Mouse (Mus musculus) erythroblast, adult 5-6 weeks (primary cell): ENCODE data around the gene Cdhr5. TPM values are rescaled to one million over a fixed set of nuclear protein-coding genes. Genes with fewer than 3 reads are reported as not detected.

Experiments used
- ATAC-seq: replicated peaks from 2 replicates; pipeline ENCODE4 v1.8.0; 2016; ENCODE audit warnings: moderate number of reproducible peaks, mild to moderate bottlenecking, moderate TSS enrichment, inconsistent platforms; ENCODE audit not compliant: poor library complexity, low FRiP score, severe bottlenecking
- total RNA-seq, 2 experiments: library from RNA; stranded (forward) in 1 of 2; stranded (reverse) in 1 of 2; fragments of 150-400 nt in 1 of 2; fragments of 200-764, 138-1000 nt in 1 of 2; gene quantifications; 2 replicates each; pipeline versions ENCODE4 v1.2.3 to v1.2.4; 2015 to 2017; ENCODE audit warnings: low replicate concordance in 2 of 2

Gene Cdhr5
- total RNA-seq, 2 experiments from 2014 or later = not detected

- ATAC-seq = peak; percentile 94
Observed at GRCm38 (mm10) chr7:141228279-141229067, 48.1 kb downstream of the Cdhr5 start, which contains the start of gene Phrf1. Gene Phrf1, plus strand, starts transcription at chr7:141228784.

- no peak for ATAC-seq
Observed at GRCm38 (mm10) chr7:141227796-141228195, 48.8 kb downstream of the Cdhr5 start.

GRCm38 (mm10) chr7:141226535-141226934 is 50.1 kb downstream of the Cdhr5 start:
- ATAC-seq = no peak

GRCm38 (mm10) chr7:141222696-141223215 is 53.8 kb downstream of the Cdhr5 start:
- ATAC-seq = no peak

GRCm38 (mm10) chr7:141222126-141222467 is 54.5 kb downstream of the Cdhr5 start:
- no peak for ATAC-seq

- peak; percentile 87 for ATAC-seq
Observed at GRCm38 (mm10) chr7:141221249-141222125, 55.1 kb downstream of the Cdhr5 start.

GRCm38 (mm10) chr7:141220377-141220776 is 56.2 kb downstream of the Cdhr5 start:
- ATAC-seq = no peak

- ATAC-seq = no peak
Observed at GRCm38 (mm10) chr7:141219558-141220099, 57.0 kb downstream of the Cdhr5 start.

Other genes with a start within 250 kb of the Cdhr5 start
- not detected in 2 replicates for gene Gm17387, start 247.7 kb downstream of the Cdhr5 start, total RNA-seq (2015; ENCODE audit: low replicate concordance)
- gene Gm17387, start 247.7 kb downstream of the Cdhr5 start, total RNA-seq (2017; ENCODE audit: low replicate concordance) = not detected in 2 replicates
- 0.84 TPM in 1 of 2 replicates, not detected in the other for gene B4galnt4, start 215.7 kb downstream of the Cdhr5 start, total RNA-seq (2015; ENCODE audit: low replicate concordance)
- not detected in 2 replicates for gene B4galnt4, start 215.7 kb downstream of the Cdhr5 start, total RNA-seq (2017; ENCODE audit: low replicate concordance)
- not detected in 2 replicates for gene Pkp3, start 198.6 kb downstream of the Cdhr5 start, total RNA-seq (2015; ENCODE audit: low replicate concordance)
- not detected in 2 replicates for gene Pkp3, start 198.6 kb downstream of the Cdhr5 start, total RNA-seq (2017; ENCODE audit: low replicate concordance)
- 4.2 TPM in 1 of 2 replicates, not detected in the other for gene Sigirr, start 176.2 kb downstream of the Cdhr5 start, total RNA-seq (2015; ENCODE audit: low replicate concordance)
- gene Sigirr, start 176.2 kb downstream of the Cdhr5 start, total RNA-seq (2017; ENCODE audit: low replicate concordance) = 2.8 and 4.4 TPM in 2 replicates
- gene Ano9, start 159.0 kb downstream of the Cdhr5 start, total RNA-seq (2015; ENCODE audit: low replicate concordance) = not detected in 2 replicates
- not detected in 2 replicates for gene Ano9, start 159.0 kb downstream of the Cdhr5 start, total RNA-seq (2017; ENCODE audit: low replicate concordance)
- 123 and 158 TPM in 2 replicates for gene Ptdss2, start 154.4 kb downstream of the Cdhr5 start, total RNA-seq (2015; ENCODE audit: low replicate concordance)
- 153 and 164 TPM in 2 replicates for gene Ptdss2, start 154.4 kb downstream of the Cdhr5 start, total RNA-seq (2017; ENCODE audit: low replicate concordance)
- 11.9 and 13.8 TPM in 2 replicates for gene Rnh1, start 103.9 kb downstream of the Cdhr5 start, total RNA-seq (2015; ENCODE audit: low replicate concordance)
- gene Rnh1, start 103.9 kb downstream of the Cdhr5 start, total RNA-seq (2017; ENCODE audit: low replicate concordance) = 15.1 and 15.7 TPM in 2 replicates
- 3.8 and 24.9 TPM in 2 replicates for gene Hras, start 82.8 kb downstream of the Cdhr5 start, total RNA-seq (2015; ENCODE audit: low replicate concordance)
- gene Hras, start 82.8 kb downstream of the Cdhr5 start, total RNA-seq (2017; ENCODE audit: low replicate concordance) = 11.4 and 20.8 TPM in 2 replicates
- 2.1 TPM in 1 of 2 replicates, not detected in the other for gene Lrrc56, start 82.6 kb downstream of the Cdhr5 start, total RNA-seq (2015; ENCODE audit: low replicate concordance)
- 0.94 and 1.8 TPM in 2 replicates for gene Lrrc56, start 82.6 kb downstream of the Cdhr5 start, total RNA-seq (2017; ENCODE audit: low replicate concordance)
- gene Lmntd2, start 62.7 kb downstream of the Cdhr5 start, total RNA-seq (2015; ENCODE audit: low replicate concordance) = not detected in 2 replicates
- gene Lmntd2, start 62.7 kb downstream of the Cdhr5 start, total RNA-seq (2017; ENCODE audit: low replicate concordance) = 0.17 and 1.7 TPM in 2 replicates
- 1.7 and 6.0 TPM in 2 replicates for gene Rassf7, start 60.9 kb downstream of the Cdhr5 start, total RNA-seq (2015; ENCODE audit: low replicate concordance)
- 3.9 and 12.2 TPM in 2 replicates for gene Rassf7, start 60.9 kb downstream of the Cdhr5 start, total RNA-seq (2017; ENCODE audit: low replicate concordance)
- 24.9 and 30.0 TPM in 2 replicates for gene Phrf1, start 48.0 kb downstream of the Cdhr5 start, total RNA-seq (2015; ENCODE audit: low replicate concordance)
- 25.5 and 32.8 TPM in 2 replicates for gene Phrf1, start 48.0 kb downstream of the Cdhr5 start, total RNA-seq (2017; ENCODE audit: low replicate concordance)
- gene Irf7, start 10.3 kb downstream of the Cdhr5 start, total RNA-seq (2015; ENCODE audit: low replicate concordance) = 49.5 and 73.8 TPM in 2 replicates
- 78.0 and 88.9 TPM in 2 replicates for gene Irf7, start 10.3 kb downstream of the Cdhr5 start, total RNA-seq (2017; ENCODE audit: low replicate concordance)
- gene Sct, start 2.3 kb upstream of the Cdhr5 start, total RNA-seq (2015; ENCODE audit: low replicate concordance) = not detected in 2 replicates
- not detected in 2 replicates for gene Sct, start 2.3 kb upstream of the Cdhr5 start, total RNA-seq (2017; ENCODE audit: low replicate concordance)
- not detected in 2 replicates for gene Drd4, start 15.2 kb upstream of the Cdhr5 start, total RNA-seq (2015; ENCODE audit: low replicate concordance)
- gene Drd4, start 15.2 kb upstream of the Cdhr5 start, total RNA-seq (2017; ENCODE audit: low replicate concordance) = not detected in 2 replicates
- gene Deaf1, start 50.9 kb upstream of the Cdhr5 start, total RNA-seq (2015; ENCODE audit: low replicate concordance) = 9.4 and 18.3 TPM in 2 replicates
- 14.1 and 16.0 TPM in 2 replicates for gene Deaf1, start 50.9 kb upstream of the Cdhr5 start, total RNA-seq (2017; ENCODE audit: low replicate concordance)
- gene Tmem80, start 51.0 kb upstream of the Cdhr5 start, total RNA-seq (2015; ENCODE audit: low replicate concordance) = 6.5 and 8.4 TPM in 2 replicates
- gene Tmem80, start 51.0 kb upstream of the Cdhr5 start, total RNA-seq (2017; ENCODE audit: low replicate concordance) = 10.5 and 12.9 TPM in 2 replicates
- gene Eps8l2, start 62.1 kb upstream of the Cdhr5 start, total RNA-seq (2015; ENCODE audit: low replicate concordance) = not detected in 2 replicates
- not detected in 2 replicates for gene Eps8l2, start 62.1 kb upstream of the Cdhr5 start, total RNA-seq (2017; ENCODE audit: low replicate concordance)
- 132 and 180 TPM in 2 replicates for gene Taldo1, start 115.4 kb upstream of the Cdhr5 start, total RNA-seq (2015; ENCODE audit: low replicate concordance)
- gene Taldo1, start 115.4 kb upstream of the Cdhr5 start, total RNA-seq (2017; ENCODE audit: low replicate concordance) = 443 and 565 TPM in 2 replicates
- gene Gatd1, start 137.3 kb upstream of the Cdhr5 start, total RNA-seq (2015; ENCODE audit: low replicate concordance) = 6.3 and 9.2 TPM in 2 replicates
- gene Gatd1, start 137.3 kb upstream of the Cdhr5 start, total RNA-seq (2017; ENCODE audit: low replicate concordance) = 4.9 and 6.0 TPM in 2 replicates
- gene Cend1, start 152.7 kb upstream of the Cdhr5 start, total RNA-seq (2015; ENCODE audit: low replicate concordance) = not detected in 2 replicates
- gene Cend1, start 152.7 kb upstream of the Cdhr5 start, total RNA-seq (2017; ENCODE audit: low replicate concordance) = not detected in 2 replicates
- gene Slc25a22, start 161.1 kb upstream of the Cdhr5 start, total RNA-seq (2015; ENCODE audit: low replicate concordance) = 8.2 and 11.7 TPM in 2 replicates
- 3.2 and 10.0 TPM in 2 replicates for gene Slc25a22, start 161.1 kb upstream of the Cdhr5 start, total RNA-seq (2017; ENCODE audit: low replicate concordance)
- gene Pidd1, start 167.2 kb upstream of the Cdhr5 start, total RNA-seq (2015; ENCODE audit: low replicate concordance) = 12.7 and 17.9 TPM in 2 replicates
- gene Pidd1, start 167.2 kb upstream of the Cdhr5 start, total RNA-seq (2017; ENCODE audit: low replicate concordance) = 7.3 and 9.8 TPM in 2 replicates
- gene Rplp2, start 170.6 kb upstream of the Cdhr5 start, total RNA-seq (2015; ENCODE audit: low replicate concordance) = 661 and 730 TPM in 2 replicates
- 791 and 1,714 TPM in 2 replicates for gene Rplp2, start 170.6 kb upstream of the Cdhr5 start, total RNA-seq (2017; ENCODE audit: low replicate concordance)
- gene Pnpla2, start 178.4 kb upstream of the Cdhr5 start, total RNA-seq (2015; ENCODE audit: low replicate concordance) = 10.0 and 11.3 TPM in 2 replicates
- 5.9 and 6.0 TPM in 2 replicates for gene Pnpla2, start 178.4 kb upstream of the Cdhr5 start, total RNA-seq (2017; ENCODE audit: low replicate concordance)
- gene Cracr2b, start 184.3 kb upstream of the Cdhr5 start, total RNA-seq (2015; ENCODE audit: low replicate concordance) = 0.77 TPM in 1 of 2 replicates, not detected in the other
- 3.2 TPM in 1 of 2 replicates, not detected in the other for gene Cracr2b, start 184.3 kb upstream of the Cdhr5 start, total RNA-seq (2017; ENCODE audit: low replicate concordance)
- gene Cd151, start 190.6 kb upstream of the Cdhr5 start, total RNA-seq (2015; ENCODE audit: low replicate concordance) = 5.2 TPM in 1 of 2 replicates, not detected in the other
- 9.5 and 11.0 TPM in 2 replicates for gene Cd151, start 190.6 kb upstream of the Cdhr5 start, total RNA-seq (2017; ENCODE audit: low replicate concordance)
- 7.3 and 10.0 TPM in 2 replicates for gene Polr2l, start 198.3 kb upstream of the Cdhr5 start, total RNA-seq (2015; ENCODE audit: low replicate concordance)
- gene Polr2l, start 198.3 kb upstream of the Cdhr5 start, total RNA-seq (2017; ENCODE audit: low replicate concordance) = 5.4 and 9.5 TPM in 2 replicates
- 0.58 and 1.7 TPM in 2 replicates for gene Tspan4, start 198.5 kb upstream of the Cdhr5 start, total RNA-seq (2015; ENCODE audit: low replicate concordance)
- gene Tspan4, start 198.5 kb upstream of the Cdhr5 start, total RNA-seq (2017; ENCODE audit: low replicate concordance) = 2.2 and 7.7 TPM in 2 replicates